Comparison of ENCODE assay signal across 8 mouse cellular contexts in the genomic region with DNA sequence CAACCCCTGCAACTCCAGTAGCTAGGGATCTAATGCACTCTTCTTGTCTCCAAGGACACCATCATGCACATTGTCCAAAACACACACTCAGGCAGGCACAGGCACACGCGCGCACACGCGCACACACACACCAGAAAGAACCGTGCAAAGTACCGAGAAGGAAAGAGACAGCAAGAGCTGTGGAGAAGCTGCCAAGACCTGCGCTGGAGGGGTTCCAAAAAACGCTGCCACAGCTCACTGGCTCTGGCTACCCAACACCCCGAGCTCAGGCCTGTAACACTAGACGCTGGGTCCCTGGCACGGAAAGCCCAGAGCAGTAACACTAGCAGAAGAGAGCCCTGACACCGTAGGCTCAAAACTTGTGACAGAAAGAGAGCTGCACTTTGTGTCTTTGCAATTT. TPM values are rescaled to one million over a fixed set of nuclear protein-coding genes. Genes with fewer than 3 reads are reported as not detected.
A peak's percentile ranks its signal among the peaks of the same experiment; 100 is the strongest.
DNase-seq lines count a peak whose midpoint lies in the region; ATAC-seq lines count a peak whose summit lies in the region.
"Had no signal": no experiment of that assay in that cellular context is flagged by ENCODE, and none has a peak within 500 bp of the region (broad histone marks: within the 10 kb centered on the region; RNA-seq: fewer than 3 reads in every experiment).

No protein-coding gene starts in this region.

- H3K27ac ChIP-seq in embryonic facial prominence, embryonic 14.5 days (replicated peaks; ENCODE audit: low read depth, low read length) = no peak overlapping the region; the same call in 1 of the 2 replicates

- H3K4me1 ChIP-seq in embryonic facial prominence, embryonic 14.5 days (ENCODE audit: control insufficient read depth, insufficient read depth, low read length) = peaks cover 15% of the 10 kb centered on the region

- intact Hi-C loops in left cerebral cortex, postnatal 25 days (cut with DNase I) = no loop called here

- ATAC-seq in embryonic facial prominence, embryonic 14.5 days (ENCODE audit: low read depth) = peak; percentile 62; the same call in 1 of the 2 replicates
- no peak for ATAC-seq in megakaryocyte, adult 5-6 weeks (ENCODE audit: poor library complexity, severe bottlenecking)

- peaks cover 64% of the 10 kb centered on the region for H3K36me3 ChIP-seq in embryonic facial prominence, embryonic 14.5 days (ENCODE audit: control insufficient read depth, insufficient read depth, low read length)

- 72% methylated on average over 13 of the region's 13 CpGs for WGBS in embryonic facial prominence, embryonic 14.5 days

- H3K9me3 ChIP-seq in embryonic facial prominence, embryonic 14.5 days (ENCODE audit: control insufficient read depth, low read length) = no peaks in the 10 kb centered on the region
- H3K9me3 ChIP-seq: megakaryocyte, embryonic 14.5 days had no signal

- H3K4me3 ChIP-seq in embryonic facial prominence, embryonic 14.5 days (ENCODE audit: low read depth, low read length) = no peak overlapping the region
- H3K4me3 ChIP-seq: megakaryocyte, embryonic 14.5 days had no signal

- H3K27me3 ChIP-seq in embryonic facial prominence, embryonic 14.5 days (replicated peaks; ENCODE audit: control insufficient read depth, insufficient read depth, low read length) = no peaks in the 10 kb centered on the region
- H3K27me3 ChIP-seq: megakaryocyte, embryonic 14.5 days had no signal

- H3K4me2 ChIP-seq in embryonic facial prominence, embryonic 14.5 days (ENCODE audit: low read depth, low read length) = no peak overlapping the region

- no peak overlapping the region for H3K9ac ChIP-seq in embryonic facial prominence, embryonic 14.5 days (ENCODE audit: low read depth, low read length)

- peak; percentile 81 for DNase-seq in MN1 (ENCODE audit: low spot score)
- peak; percentile 81 for DNase-seq in adipocyte (ENCODE audit: low spot score)
- peak; percentile 81 for DNase-seq in embryonic facial prominence, embryonic 14.5 days (ENCODE audit: low spot score)
- peak; percentile 92 for DNase-seq in kidney, adult 11 months
- DNase-seq in left cerebral cortex, postnatal 25 days (ENCODE audit: low spot score in 2 of 2) = peak; percentile 44 to 56
- no peak for DNase-seq in spleen, postnatal 36 days (ENCODE audit: low spot score in 2 of 2)

RNA-seq across cellular contexts. Expression of gene Aasdh, which starts 18.1 kb away (rescaled TPM):
- 12.5 and 13.1 TPM in 2 replicates for polyA plus RNA-seq in embryonic facial prominence, embryonic 14.5 days (2014; fragmentation: Nextera tagmentation; extraction: Ambion mirVana)
- 10 to 100 TPM; 21.1 to 21.4 TPM for total RNA-seq in left cerebral cortex, postnatal 25 days (2021)
- total RNA-seq in megakaryocyte, adult 5-6 weeks (2015) = 6.4 and 7.6 TPM in 2 replicates
- total RNA-seq in megakaryocyte, adult 5-6 weeks (2017) = 13.3 and 14.4 TPM in 2 replicates

RNA-seq across cellular contexts. Expression of gene Paics, which starts 27.7 kb away (rescaled TPM):
- 228 and 252 TPM in 2 replicates for polyA plus RNA-seq in embryonic facial prominence, embryonic 14.5 days (2014; fragmentation: Nextera tagmentation; extraction: Ambion mirVana)
- 10 to 100 TPM; 89.7 to 92.4 TPM for total RNA-seq in left cerebral cortex, postnatal 25 days (2021)
- total RNA-seq in megakaryocyte, adult 5-6 weeks (2015) = 182 and 193 TPM in 2 replicates
- 187 and 225 TPM in 2 replicates for total RNA-seq in megakaryocyte, adult 5-6 weeks (2017)

RNA-seq across cellular contexts. Expression of gene Ppat, which starts 27.9 kb away (rescaled TPM):
- polyA plus RNA-seq in embryonic facial prominence, embryonic 14.5 days (2014; fragmentation: Nextera tagmentation; extraction: Ambion mirVana) = 23.1 and 26.5 TPM in 2 replicates
- 10 to 100 TPM; 17.4 to 19.3 TPM for total RNA-seq in left cerebral cortex, postnatal 25 days (2021)
- 11.4 and 13.0 TPM in 2 replicates for total RNA-seq in megakaryocyte, adult 5-6 weeks (2015)
- total RNA-seq in megakaryocyte, adult 5-6 weeks (2017) = 19.3 and 20.1 TPM in 2 replicates

RNA-seq across cellular contexts. Expression of gene Srp72, which starts 51.1 kb away (rescaled TPM):
- 96.9 and 107 TPM in 2 replicates for polyA plus RNA-seq in embryonic facial prominence, embryonic 14.5 days (2014; fragmentation: Nextera tagmentation; extraction: Ambion mirVana)
- 100 to 1,000 TPM; 107 TPM for total RNA-seq in left cerebral cortex, postnatal 25 days (2021)
- total RNA-seq in megakaryocyte, adult 5-6 weeks (2015) = 83.0 and 91.0 TPM in 2 replicates
- total RNA-seq in megakaryocyte, adult 5-6 weeks (2017) = 133 and 141 TPM in 2 replicates

Comparison
In these comparisons a context has a peak if more than half of its experiments do, and no peak if none do; other contexts are left out.
1. DNase-seq: peak in MN1 (single experiment), adipocyte (single experiment), embryonic facial prominence, embryonic 14.5 days (single experiment), kidney, adult 11 months (single experiment) and left cerebral cortex, postnatal 25 days (2 of 2); none in spleen, postnatal 36 days (0 of 2).